Mouse (Mus musculus) forebrain, embryonic 15.5 days (tissue): ENCODE results near the gene Lonp2. TPM values are rescaled to one million over a fixed set of nuclear protein-coding genes. Genes with fewer than 3 reads are reported as not detected.

Experiments used
- ATAC-seq: fragments of 200-750 bp; cut with Nextera tagmentation; replicated peaks from 2 replicates; pipeline ENCODE4 v1.8.0; 2017; ENCODE audit warnings: mild to moderate bottlenecking, moderate TSS enrichment, moderate library complexity
- H3K27ac ChIP-seq: fragments of 300-500 bp; sonication (generic); replicated peaks from 2 replicates; pipeline ENCODE4 v1.5.1; 2015; ENCODE audit warnings: mild to moderate bottlenecking, inconsistent platforms
- H3K27me3 ChIP-seq: fragments of 300-500 bp; sonication (generic); 2 replicates; pipeline ENCODE4 v1.6.1; 2015; ENCODE audit warnings: inconsistent platforms
- H3K36me3 ChIP-seq: fragments of 300-500 bp; sonication (generic); 2 replicates; pipeline ENCODE4 v1.6.1; 2015; ENCODE audit warnings: mild to moderate bottlenecking, inconsistent platforms
- H3K4me1 ChIP-seq: fragments of 300-500 bp; sonication (generic); 2 replicates; pipeline ENCODE4 v1.6.1; 2015; ENCODE audit warnings: inconsistent platforms
- H3K4me2 ChIP-seq: fragments of 300-500 bp; sonication (generic); replicated peaks from 2 replicates; pipeline ENCODE4 v1.6.1; 2015; ENCODE audit warnings: mild to moderate bottlenecking, inconsistent platforms
- H3K4me3 ChIP-seq: fragments of 300-500 bp; sonication (generic); 2 replicates; pipeline ENCODE4 v1.5.1; 2015; ENCODE audit warnings: mild to moderate bottlenecking, inconsistent platforms
- H3K9ac ChIP-seq: fragments of 300-500 bp; sonication (generic); replicated peaks from 2 replicates; pipeline ENCODE4 v1.6.1; 2015; ENCODE audit warnings: mild to moderate bottlenecking, inconsistent platforms
- H3K9me3 ChIP-seq: fragments of 300-500 bp; sonication (generic); 2 replicates; pipeline ENCODE4 v1.6.1; 2016; ENCODE audit warnings: inconsistent platforms
- WGBS: fragments of 180-500 bp; shearing (Covaris S2); methylation state at CpG from one replicate; pipeline ENCODE4 v1.1.7; 2015; ENCODE audit warnings: mixed read lengths; 5-methylcytosine and 5-hydroxymethylcytosine counted together
- polyA plus RNA-seq: library from polyadenylated mRNA; unstranded; fragments of >200 nt; fragmentation: Nextera tagmentation; extraction: Ambion mirVana; gene quantifications from 2 replicates; pipeline ENCODE4 v1.2.1, GENCODE M21; 2015

Gene Lonp2
- polyA plus RNA-seq: 87.6 and 88.3 TPM in 2 replicates

GRCm38 (mm10) chr8:86623911-86624731 lies at the start of gene Lonp2:
Gene Lonp2, plus strand, starts transcription at chr8:86624043.
- Histone ChIP-seq H3K27me3 (no peaks in the 10 kb centered on the region), H3K36me3 (no peaks in the 10 kb centered on the region), H3K9me3 (no peaks in the 10 kb centered on the region), H3K4me1 (peaks cover 24% of the 10 kb centered on the region), H3K27ac (peak within 1 kb of the TSS; percentile 91), H3K4me2 (peak within 1 kb of the TSS; percentile 88), H3K9ac (peak within 1 kb of the TSS; percentile 75), H3K4me3 (peak within 1 kb of the TSS; percentile 95)
- ATAC-seq: peak; percentile 100
- under 1% methylated on average over 59 of the region's 62 CpGs for WGBS

GRCm38 (mm10) chr8:86577547-86577946 lies 46.3 kb upstream of the Lonp2 start:
- WGBS: 68% methylated on average over 8 of the region's 8 CpGs
- Histone ChIP-seq H3K4me1 (peaks cover 23% of the 10 kb centered on the region), H3K36me3 (no peaks in the 10 kb centered on the region), H3K27ac (peak overlapping the region; percentile 71), H3K9me3 (no peaks in the 10 kb centered on the region), H3K9ac (no peak overlapping the region), H3K4me3 (no peak overlapping the region), H3K27me3 (no peaks in the 10 kb centered on the region), H3K4me2 (no peak overlapping the region)
- ATAC-seq: no peak

GRCm38 (mm10) chr8:86578076-86578475 lies 45.8 kb upstream of the Lonp2 start:
- Histone ChIP-seq H3K36me3 (no peaks in the 10 kb centered on the region), H3K4me3 (no peak overlapping the region), H3K4me1 (peaks cover 23% of the 10 kb centered on the region), H3K9ac (no peak overlapping the region), H3K27ac (peak overlapping the region; percentile 71), H3K9me3 (no peaks in the 10 kb centered on the region), H3K4me2 (no peak overlapping the region), H3K27me3 (no peaks in the 10 kb centered on the region)
- ATAC-seq: peak; percentile 80
- 49% methylated on average over 9 of the region's 9 CpGs for WGBS

GRCm38 (mm10) chr8:86578693-86579092 lies 45.1 kb upstream of the Lonp2 start:
- ATAC-seq: no peak

GRCm38 (mm10) chr8:86580458-86580857 lies 43.4 kb upstream of the Lonp2 start, which contains the start of gene Abcc12:
Gene Abcc12, minus strand, starts transcription at chr8:86580686.
- H3K4me3 ChIP-seq: no peak within 1 kb of the TSS
- 0 out of 2 replicates have a peak within 1 kb of the TSS, but pooled peaks have one; percentile 1 for H3K27ac ChIP-seq
- ATAC-seq: no peak
- no peaks in the 10 kb centered on the region for H3K36me3 ChIP-seq
- no peak within 1 kb of the TSS for H3K9ac ChIP-seq
- H3K4me1 ChIP-seq: peaks cover 23% of the 10 kb centered on the region
- H3K9me3 ChIP-seq: no peaks in the 10 kb centered on the region
- H3K27me3 ChIP-seq: no peaks in the 10 kb centered on the region
- no peak within 1 kb of the TSS for H3K4me2 ChIP-seq

More at GRCm38 (mm10) chr8:86578693-86579092, 45.1 kb upstream of the Lonp2 start:
- no peak overlapping the region for H3K9ac ChIP-seq
- H3K4me1 ChIP-seq: peaks cover 23% of the 10 kb centered on the region
- H3K27ac ChIP-seq: peak overlapping the region; percentile 71
- H3K9me3 ChIP-seq: no peaks in the 10 kb centered on the region
- H3K27me3 ChIP-seq: no peaks in the 10 kb centered on the region
- 83% methylated on average over 8 of the region's 8 CpGs for WGBS
- no peak overlapping the region for H3K4me3 ChIP-seq
- no peaks in the 10 kb centered on the region for H3K36me3 ChIP-seq
- H3K4me2 ChIP-seq: no peak overlapping the region

GRCm38 (mm10) chr8:86581921-86582331 lies 41.9 kb upstream of the Lonp2 start:
- Histone ChIP-seq H3K27ac (peak overlapping the region; percentile 69), H3K4me1 (peaks cover 22% of the 10 kb centered on the region), H3K4me3 (no peak overlapping the region), H3K4me2 (no peak overlapping the region), H3K27me3 (no peaks in the 10 kb centered on the region), H3K36me3 (no peaks in the 10 kb centered on the region), H3K9me3 (no peaks in the 10 kb centered on the region), H3K9ac (no peak overlapping the region)
- WGBS: 75% methylated on average over 4 of the region's 4 CpGs
- ATAC-seq: no peak

GRCm38 (mm10) chr8:86585118-86585517 lies 38.7 kb upstream of the Lonp2 start:
- ATAC-seq: peak; percentile 84
- peak overlapping the region; percentile 70 for H3K4me2 ChIP-seq

GRCm38 (mm10) chr8:86585532-86585931 lies 38.3 kb upstream of the Lonp2 start:
- H3K4me1 ChIP-seq: no peaks in the 10 kb centered on the region
- WGBS: 1% methylated on average over 16 of the region's 16 CpGs
- H3K9me3 ChIP-seq: no peaks in the 10 kb centered on the region
- peak overlapping the region; percentile 48 for H3K9ac ChIP-seq
- H3K4me3 ChIP-seq: peak overlapping the region; percentile 45
- no peaks in the 10 kb centered on the region for H3K27me3 ChIP-seq
- H3K4me2 ChIP-seq: peak overlapping the region; percentile 70
- peak overlapping the region; percentile 75 for H3K27ac ChIP-seq
- H3K36me3 ChIP-seq: no peaks in the 10 kb centered on the region
- ATAC-seq: peak; percentile 86

More at GRCm38 (mm10) chr8:86585118-86585517, 38.7 kb upstream of the Lonp2 start:
- Histone ChIP-seq H3K4me1 (no peaks in the 10 kb centered on the region), H3K4me3 (peak overlapping the region; percentile 45), H3K9ac (peak overlapping the region; percentile 48), H3K36me3 (no peaks in the 10 kb centered on the region), H3K9me3 (no peaks in the 10 kb centered on the region), H3K27me3 (no peaks in the 10 kb centered on the region), H3K27ac (peak overlapping the region; percentile 75)
- 4% methylated on average over 11 of the region's 11 CpGs for WGBS

- Histone ChIP-seq H3K9ac (no peak overlapping the region), H3K4me2 (no peak overlapping the region), H3K36me3 (no peaks in the 10 kb centered on the region), H3K4me1 (no peaks in the 10 kb centered on the region), H3K27ac (no peak overlapping the region), H3K27me3 (no peaks in the 10 kb centered on the region), H3K9me3 (no peaks in the 10 kb centered on the region), H3K4me3 (no peak overlapping the region)
- WGBS: 42% methylated on average over 5 of the region's 5 CpGs
- ATAC-seq: 0 out of 2 replicates have a peak, but pooled peaks have one; percentile 26
Measured at GRCm38 (mm10) chr8:86586058-86586457, 37.8 kb upstream of the Lonp2 start.

- Histone ChIP-seq H3K4me2 (no peak overlapping the region), H3K9ac (no peak overlapping the region), H3K9me3 (no peaks in the 10 kb centered on the region), H3K27me3 (no peaks in the 10 kb centered on the region), H3K27ac (no peak overlapping the region), H3K36me3 (no peaks in the 10 kb centered on the region), H3K4me3 (no peak overlapping the region), H3K4me1 (no peaks in the 10 kb centered on the region)
- no peak for ATAC-seq
- WGBS: 44% methylated on average over 6 of the region's 6 CpGs
Measured at GRCm38 (mm10) chr8:86586642-86587041, 37.2 kb upstream of the Lonp2 start.

GRCm38 (mm10) chr8:86588338-86588737 lies 35.5 kb upstream of the Lonp2 start:
- Histone ChIP-seq H3K27me3 (no peaks in the 10 kb centered on the region), H3K9me3 (no peaks in the 10 kb centered on the region), H3K4me2 (no peak overlapping the region), H3K4me1 (no peaks in the 10 kb centered on the region), H3K4me3 (no peak overlapping the region), H3K9ac (no peak overlapping the region), H3K36me3 (no peaks in the 10 kb centered on the region), H3K27ac (no peak overlapping the region)
- ATAC-seq: no peak
- 89% methylated on average over 5 of the region's 5 CpGs for WGBS

GRCm38 (mm10) chr8:86593099-86593498 lies 30.7 kb upstream of the Lonp2 start:
- ATAC-seq: no peak
- WGBS: 68% methylated on average over 10 of the region's 10 CpGs

More at GRCm38 (mm10) chr8:86593099-86593498, 30.7 kb upstream of the Lonp2 start:
- no peaks in the 10 kb centered on the region for H3K4me1 ChIP-seq
- no peak overlapping the region for H3K9ac ChIP-seq
- H3K4me3 ChIP-seq: no peak overlapping the region
- no peak overlapping the region for H3K4me2 ChIP-seq
- no peaks in the 10 kb centered on the region for H3K27me3 ChIP-seq
- no peak overlapping the region for H3K27ac ChIP-seq
- no peaks in the 10 kb centered on the region for H3K9me3 ChIP-seq
- H3K36me3 ChIP-seq: no peaks in the 10 kb centered on the region
